ENCODE assay signal across 16 mouse cellular contexts in the genomic region with DNA sequence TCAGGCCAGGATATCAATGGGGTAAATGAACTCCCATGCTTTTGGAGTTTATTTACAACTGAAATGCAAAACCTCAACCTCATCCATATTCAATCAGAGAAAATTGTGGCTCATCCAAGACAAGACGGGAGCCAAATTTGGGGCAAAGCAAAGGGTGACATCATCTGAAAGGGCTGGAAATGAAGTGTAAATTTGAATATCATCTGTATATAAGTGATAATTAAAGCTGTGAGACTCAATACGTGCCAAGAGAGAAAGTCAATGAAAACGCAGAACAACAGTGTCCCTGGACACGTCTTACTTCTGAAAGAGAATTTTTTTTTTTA.
DNase-seq lines count a peak whose midpoint lies in the region; ATAC-seq and TF ChIP-seq lines count a peak whose summit lies in the region.
"Had no signal": no experiment of that assay in that cellular context is flagged by ENCODE, and none has a peak within 500 bp of the region (broad histone marks: within the 10 kb centered on the region; RNA-seq: fewer than 3 reads in every experiment).

No protein-coding gene starts in this region.

- no peak for TF ChIP-seq POLR2A in lung, adult 2 months (IDR thresholded peaks at IDR 0.05; ENCODE audit: borderline replicate concordance, extremely low read depth, low read depth, low read length)

- peaks cover 30% of the 10 kb centered on the region for H3K4me1 ChIP-seq in forebrain, embryonic 15.5 days
- H3K4me1 ChIP-seq in forebrain, embryonic 12.5 days = peaks cover 19% of the 10 kb centered on the region
- H3K4me1 ChIP-seq in lung, postnatal 0 days (ENCODE audit: insufficient read depth, low read depth, low read length) = no peaks in the 10 kb centered on the region
- peaks cover 5% of the 10 kb centered on the region for H3K4me1 ChIP-seq in lung, adult 2 months (ENCODE audit: control insufficient read depth, insufficient read depth, low read length)
- H3K4me1 ChIP-seq: neural tube, embryonic 12.5 days had no signal

- H3K9me3 ChIP-seq in forebrain, embryonic 15.5 days = no peaks in the 10 kb centered on the region
- H3K9me3 ChIP-seq in forebrain, embryonic 12.5 days = no peaks in the 10 kb centered on the region
- H3K9me3 ChIP-seq in lung, postnatal 0 days (ENCODE audit: low read length) = no peaks in the 10 kb centered on the region
- H3K9me3 ChIP-seq: heart, embryonic 15.5 days; hindbrain, embryonic 12.5 days; intestine, embryonic 15.5 days; neural tube, embryonic 12.5 days; stomach, embryonic 15.5 days had no signal

- H3K36me3 ChIP-seq in forebrain, embryonic 15.5 days = no peaks in the 10 kb centered on the region
- H3K36me3 ChIP-seq in forebrain, embryonic 12.5 days (replicated peaks) = no peaks in the 10 kb centered on the region
- no peaks in the 10 kb centered on the region for H3K36me3 ChIP-seq in lung, postnatal 0 days (ENCODE audit: insufficient read depth, low read length)
- H3K36me3 ChIP-seq: embryonic facial prominence, embryonic 10.5 days; heart, embryonic 15.5 days; hindbrain, embryonic 12.5 days; intestine, embryonic 15.5 days; neural tube, embryonic 12.5 days; stomach, embryonic 15.5 days had no signal

- peak; percentile 68 for ATAC-seq in forebrain, embryonic 15.5 days (replicated peaks)
- ATAC-seq in forebrain, embryonic 12.5 days (ENCODE audit: low FRiP score) = no peak
- ATAC-seq in lung, postnatal 0 days = no peak
- ATAC-seq: Patski had no signal

- peak; percentile 7; the same call in 1 of the 2 replicates for TF ChIP-seq EP300 in lung, postnatal 0 days (IDR thresholded peaks at IDR 0.05)

- 18% methylated on average over 4 of the region's 4 CpGs for WGBS in forebrain, embryonic 15.5 days
- 56% methylated on average over 4 of the region's 4 CpGs for WGBS in forebrain, embryonic 12.5 days
- 58% methylated on average over 4 of the region's 4 CpGs for WGBS in lung, postnatal 0 days
- 75% methylated on average over 4 of the region's 4 CpGs for WGBS in lung, adult 2 months

- peak overlapping the region; percentile 76 for H3K27ac ChIP-seq in forebrain, embryonic 15.5 days (replicated peaks)
- no peak overlapping the region for H3K27ac ChIP-seq in forebrain, embryonic 12.5 days
- no peak overlapping the region for H3K27ac ChIP-seq in lung, postnatal 0 days (ENCODE audit: low read length)
- H3K27ac ChIP-seq: embryonic facial prominence, embryonic 10.5 days; heart, embryonic 15.5 days; hindbrain, embryonic 12.5 days; intestine, embryonic 15.5 days; neural tube, embryonic 12.5 days had no signal

- no peak overlapping the region for H3K9ac ChIP-seq in forebrain, embryonic 15.5 days (replicated peaks)
- no peak overlapping the region for H3K9ac ChIP-seq in forebrain, embryonic 12.5 days
- H3K9ac ChIP-seq in lung, postnatal 0 days (replicated peaks; ENCODE audit: low read depth) = no peak overlapping the region
- H3K9ac ChIP-seq: heart, embryonic 15.5 days; hindbrain, embryonic 12.5 days; intestine, embryonic 15.5 days; neural tube, embryonic 12.5 days; stomach, embryonic 15.5 days had no signal

- H3K4me2 ChIP-seq in forebrain, embryonic 15.5 days (replicated peaks) = peak overlapping the region; percentile 5; the same call in 1 of the 2 replicates
- no peak overlapping the region for H3K4me2 ChIP-seq in forebrain, embryonic 12.5 days
- no peak overlapping the region for H3K4me2 ChIP-seq in lung, postnatal 0 days (replicated peaks; ENCODE audit: low read depth, low read length)
- H3K4me2 ChIP-seq: heart, embryonic 15.5 days; hindbrain, embryonic 12.5 days; intestine, embryonic 15.5 days; neural tube, embryonic 12.5 days; stomach, embryonic 15.5 days had no signal

- TF ChIP-seq CTCF in lung, postnatal 0 days (IDR thresholded peaks at IDR 0.05) = no peak
- no peak for TF ChIP-seq CTCF in lung, adult 2 months (IDR thresholded peaks at IDR 0.05; ENCODE audit: insufficient read depth, low read length)

- H3K27me3 ChIP-seq in forebrain, embryonic 15.5 days = no peaks in the 10 kb centered on the region
- no peaks in the 10 kb centered on the region for H3K27me3 ChIP-seq in forebrain, embryonic 12.5 days
- no peaks in the 10 kb centered on the region for H3K27me3 ChIP-seq in lung, postnatal 0 days (replicated peaks; ENCODE audit: insufficient read depth, low read length)
- H3K27me3 ChIP-seq: heart, embryonic 15.5 days; hindbrain, embryonic 12.5 days; intestine, embryonic 15.5 days; neural tube, embryonic 12.5 days; Patski; stomach, embryonic 15.5 days had no signal

- no peak overlapping the region for H3K4me3 ChIP-seq in forebrain, embryonic 15.5 days
- H3K4me3 ChIP-seq in forebrain, embryonic 12.5 days (replicated peaks) = no peak overlapping the region
- H3K4me3 ChIP-seq in lung, postnatal 0 days (ENCODE audit: low read depth, low read length) = no peak overlapping the region
- H3K4me3 ChIP-seq in lung, adult 2 months (replicated peaks; ENCODE audit: extremely low read depth, low read depth, low read length) = no peak overlapping the region
- H3K4me3 ChIP-seq: embryonic facial prominence, embryonic 10.5 days; heart, adult 2 months; heart, embryonic 15.5 days; hindbrain, embryonic 12.5 days; intestine, embryonic 15.5 days; neural tube, embryonic 12.5 days; stomach, embryonic 15.5 days had no signal

- peak; percentile 19 for DNase-seq in lung, postnatal 0 days (ENCODE audit: low spot score)
- no peak for DNase-seq in lung, adult 2 months
- peak; percentile 33 for DNase-seq in Muller cell, postnatal 12 days (ENCODE audit: inconsistent ontology term)
- peak; percentile 45 for DNase-seq in brain, embryonic 18.5 days (ENCODE audit: low read depth, low spot score)
- DNase-seq in T-cell, adult 2 months (ENCODE audit: low spot score) = no peak
- DNase-seq: heart, adult 2 months; spleen, adult 18-20 months had no signal

Comparison
In these comparisons a context has a peak if more than half of its experiments do, and no peak if none do; other contexts are left out.
1. DNase-seq: peak in lung, postnatal 0 days (single experiment), Muller cell, postnatal 12 days (single experiment) and brain, embryonic 18.5 days (single experiment); none in lung, adult 2 months (single experiment) and T-cell, adult 2 months (single experiment).